Mouse (Mus musculus): Measurements from ENCODE around the gene Nop16. TPM values are rescaled to one million over a fixed set of nuclear protein-coding genes. Genes with fewer than 3 reads are reported as not detected.

Nop16 gene
- polyA plus RNA-seq, 1 experiment from 2014 or later, result 91.4 TPM

DNA sequence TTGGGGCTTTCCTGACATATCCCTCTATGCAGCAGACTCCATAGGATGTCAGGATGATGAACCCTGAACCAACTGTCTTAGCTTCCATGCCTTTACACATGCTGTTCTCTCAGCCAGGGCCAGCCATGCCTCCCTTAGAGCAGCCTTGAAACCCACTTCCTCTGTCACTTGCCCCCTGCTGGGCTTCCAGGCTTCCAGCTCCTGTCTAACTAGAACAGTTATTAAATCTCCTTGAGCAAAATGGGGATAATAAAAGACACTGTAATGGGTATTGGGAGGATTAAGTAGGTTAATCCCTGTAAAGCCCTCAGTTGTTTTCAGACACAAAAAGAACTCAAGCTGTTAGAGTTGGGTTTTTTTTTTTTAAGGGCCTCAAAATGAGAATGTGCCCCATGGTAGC is 13.6 kb upstream of the Nop16 start:
- Histone ChIP-seq H3K36me3 (ENCODE audit: control insufficient read depth, insufficient read depth, low read length) (0 out of 2 replicates have a peak, but pooled peaks cover 2% of the 10 kb centered on the region), H3K9ac (ENCODE audit: low read depth, low read length) (peak overlapping the region; percentile 40; the same call in 1 of the 2 replicates), H3K27me3 (replicated peaks; ENCODE audit: control insufficient read depth, insufficient read depth, low read length) (no peaks in the 10 kb centered on the region), H3K4me2 (ENCODE audit: low read depth, low read length) (no peak overlapping the region), H3K9me3 (ENCODE audit: control insufficient read depth, low read length) (no peaks in the 10 kb centered on the region), H3K4me3 (ENCODE audit: low read length) (no peak overlapping the region), H3K4me1 (ENCODE audit: control insufficient read depth, insufficient read depth, low read length) (peaks cover 29% of the 10 kb centered on the region), H3K27ac (ENCODE audit: low read length) (peak overlapping the region; percentile 91)
- ATAC-seq, result no peak

DNA sequence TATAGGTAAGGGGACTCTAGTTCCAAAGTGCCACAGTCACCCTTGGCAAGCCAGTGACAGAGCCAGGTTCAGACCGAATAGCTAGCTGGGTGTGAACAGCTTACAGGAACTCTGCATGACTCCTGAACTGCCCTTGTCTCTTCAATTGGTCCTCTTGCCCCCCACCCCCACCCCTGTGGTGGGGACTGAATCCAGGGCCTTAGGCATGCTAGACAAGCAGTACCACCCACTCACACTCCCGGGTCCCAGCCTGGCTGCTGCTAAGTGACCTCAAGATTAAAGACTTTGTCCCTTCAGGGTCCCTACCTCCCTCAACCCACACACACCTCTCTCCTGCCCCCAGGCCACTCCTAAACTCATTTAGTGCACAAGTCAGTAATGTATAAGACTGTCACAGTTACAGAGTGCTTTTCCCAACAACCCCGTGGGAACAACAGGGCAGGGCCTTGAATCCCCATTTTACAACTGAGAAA is 12.8 kb upstream of the Nop16 start:
- Histone ChIP-seq H3K4me1 (ENCODE audit: control insufficient read depth, insufficient read depth, low read length) (peaks cover 29% of the 10 kb centered on the region), H3K9ac (ENCODE audit: low read depth, low read length) (peak overlapping the region; percentile 40; the same call in 1 of the 2 replicates), H3K27ac (ENCODE audit: low read length) (peak overlapping the region; percentile 91), H3K4me2 (ENCODE audit: low read depth, low read length) (no peak overlapping the region), H3K4me3 (ENCODE audit: low read length) (no peak overlapping the region), H3K36me3 (ENCODE audit: control insufficient read depth, insufficient read depth, low read length) (0 out of 2 replicates have a peak, but pooled peaks cover 2% of the 10 kb centered on the region), H3K9me3 (ENCODE audit: control insufficient read depth, low read length) (no peaks in the 10 kb centered on the region), H3K27me3 (replicated peaks; ENCODE audit: control insufficient read depth, insufficient read depth, low read length) (no peaks in the 10 kb centered on the region)
- WGBS, result 29% methylated on average over 3 of the region's 3 CpGs
- peak; percentile 91 for ATAC-seq

DNA sequence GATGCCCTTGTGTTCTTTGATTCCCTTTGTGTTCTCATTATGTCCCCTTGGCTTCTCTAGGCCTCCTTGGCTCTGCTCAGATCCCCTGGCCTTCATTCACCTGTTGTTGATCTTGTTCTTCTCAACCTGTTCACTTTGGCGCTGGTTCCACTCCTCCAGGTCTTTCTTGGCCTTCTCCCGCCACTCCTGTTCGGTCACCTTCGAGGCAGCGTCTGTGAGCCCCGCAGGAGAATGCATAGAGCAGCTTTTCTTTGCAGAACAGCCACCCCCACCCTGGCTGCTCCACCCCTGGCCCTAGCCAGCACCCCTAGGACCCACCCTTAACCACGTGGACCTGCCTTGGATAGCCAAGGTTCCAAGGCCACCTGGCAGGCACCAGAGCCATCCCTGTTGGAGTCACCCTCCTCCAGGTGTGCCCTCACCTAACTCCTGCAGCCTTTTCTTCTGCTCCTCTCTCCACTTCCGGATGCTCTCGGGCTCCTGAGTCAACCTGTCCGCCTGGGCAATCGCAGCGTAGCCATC is 8.8 kb upstream of the Nop16 start:
- H3K4me1 ChIP-seq (ENCODE audit: control insufficient read depth, insufficient read depth, low read length), result peaks cover 25% of the 10 kb centered on the region
- H3K4me3 ChIP-seq (ENCODE audit: low read length), result no peak overlapping the region
- H3K4me2 ChIP-seq (ENCODE audit: low read depth, low read length), result no peak overlapping the region
- no peaks in the 10 kb centered on the region for H3K9me3 ChIP-seq (ENCODE audit: control insufficient read depth, low read length)
- H3K27ac ChIP-seq (ENCODE audit: low read length), result no peak overlapping the region; the same call in 1 of the 2 replicates
- no peak overlapping the region for H3K9ac ChIP-seq (ENCODE audit: low read depth, low read length)
- ATAC-seq, result no peak
- 88% methylated on average over 12 of the region's 12 CpGs for WGBS
- H3K36me3 ChIP-seq (ENCODE audit: control insufficient read depth, insufficient read depth, low read length), result no peaks in the 10 kb centered on the region
- no peaks in the 10 kb centered on the region for H3K27me3 ChIP-seq (replicated peaks; ENCODE audit: control insufficient read depth, insufficient read depth, low read length)

DNA sequence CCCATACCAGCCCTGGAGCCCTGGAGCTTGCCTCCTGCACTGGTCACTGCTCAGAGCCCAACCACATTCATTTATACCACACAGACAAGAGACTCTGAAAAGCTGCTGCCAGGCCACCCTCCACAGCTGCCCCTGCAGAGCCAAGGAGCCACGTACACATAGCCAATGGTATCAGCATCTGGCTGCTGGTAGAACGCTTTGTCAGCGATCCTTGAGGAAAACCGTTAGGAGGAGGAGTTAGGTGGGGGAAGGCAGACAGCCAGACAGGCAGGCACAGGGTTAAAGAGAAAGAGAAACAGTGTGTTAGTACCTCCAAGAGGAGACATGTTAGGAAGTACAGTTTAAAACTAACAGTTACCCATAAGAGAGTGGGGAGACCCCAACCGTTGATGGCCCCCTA is 7.0 kb upstream of the Nop16 start:
- H3K4me3 ChIP-seq (ENCODE audit: low read length), result no peak overlapping the region
- 0 out of 2 replicates have a peak overlapping the region, but pooled peaks have one; percentile 21 for H3K9ac ChIP-seq (ENCODE audit: low read depth, low read length)
- no peaks in the 10 kb centered on the region for H3K9me3 ChIP-seq (ENCODE audit: control insufficient read depth, low read length)
- H3K27ac ChIP-seq (ENCODE audit: low read length), result 0 out of 2 replicates have a peak overlapping the region, but pooled peaks have one; percentile 24
- H3K4me2 ChIP-seq (ENCODE audit: low read depth, low read length), result no peak overlapping the region
- no peaks in the 10 kb centered on the region for H3K27me3 ChIP-seq (replicated peaks; ENCODE audit: control insufficient read depth, insufficient read depth, low read length)
- H3K4me1 ChIP-seq (ENCODE audit: control insufficient read depth, insufficient read depth, low read length), result peaks cover 9% of the 10 kb centered on the region
- ATAC-seq, result no peak; the same call in 1 of the 2 replicates
- 59% methylated on average over 5 of the region's 5 CpGs for WGBS
- no peaks in the 10 kb centered on the region for H3K36me3 ChIP-seq (ENCODE audit: control insufficient read depth, insufficient read depth, low read length)

DNA sequence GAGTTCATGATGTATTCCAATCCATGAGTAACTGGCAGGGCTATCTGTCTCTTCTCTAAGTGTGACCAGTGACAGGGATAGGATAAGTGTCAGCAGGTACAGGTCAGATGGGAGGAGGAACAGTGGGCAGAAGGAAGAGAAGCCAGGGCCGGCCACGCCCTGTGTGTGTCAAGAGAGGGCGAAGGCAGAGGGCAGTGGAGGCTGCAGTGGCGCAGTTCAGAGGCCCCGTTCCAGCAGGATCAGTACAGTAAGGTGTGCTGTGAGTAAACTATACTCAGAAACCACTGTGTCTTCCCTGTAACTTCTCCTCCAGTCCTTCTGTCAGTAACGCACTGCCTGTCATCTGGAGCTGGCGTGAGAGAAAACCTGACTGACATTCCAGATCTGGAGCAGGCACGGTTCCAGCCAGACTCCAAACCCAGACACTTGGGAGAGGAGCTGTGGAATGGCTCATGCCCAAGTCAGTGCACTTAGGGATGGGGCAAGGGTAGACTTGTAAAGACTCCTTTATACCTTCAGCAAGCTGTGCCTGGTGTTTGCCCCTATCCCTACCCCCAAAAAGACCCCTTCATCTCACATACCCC is 6.3 kb upstream of the Nop16 start:
- H3K27me3 ChIP-seq (replicated peaks; ENCODE audit: control insufficient read depth, insufficient read depth, low read length), result no peaks in the 10 kb centered on the region
- H3K4me1 ChIP-seq (ENCODE audit: control insufficient read depth, insufficient read depth, low read length), result peaks cover 14% of the 10 kb centered on the region

DNA sequence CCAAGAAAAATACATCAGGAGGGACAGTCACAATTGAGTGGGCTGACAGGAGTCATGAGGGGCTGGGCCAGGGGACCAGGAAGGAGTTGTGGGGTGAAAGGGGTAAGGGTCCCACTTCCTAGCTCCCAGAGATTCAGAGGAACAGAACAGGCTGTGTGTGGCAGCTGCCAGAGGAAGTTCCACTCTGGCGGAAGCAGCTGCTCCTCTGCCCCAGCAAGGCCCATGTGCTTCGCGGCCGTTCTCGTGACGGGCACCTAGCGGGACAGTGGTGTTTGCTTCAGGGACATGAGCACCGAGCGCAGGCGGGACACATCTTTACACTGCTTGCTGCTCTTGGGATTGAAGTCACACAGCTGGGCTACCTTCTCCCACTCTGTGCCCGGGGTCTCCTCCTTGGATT is 3.7 kb upstream of the Nop16 start:
- H3K36me3 ChIP-seq (ENCODE audit: control insufficient read depth, insufficient read depth, low read length), result no peaks in the 10 kb centered on the region

More for the DNA sequence above, 6.3 kb upstream of the Nop16 start:
- H3K9ac ChIP-seq (ENCODE audit: low read depth, low read length), result no peak overlapping the region
- no peak overlapping the region for H3K4me3 ChIP-seq (ENCODE audit: low read length)
- peak overlapping the region; percentile 24; the same call in 1 of the 2 replicates for H3K27ac ChIP-seq (ENCODE audit: low read length)
- no peaks in the 10 kb centered on the region for H3K36me3 ChIP-seq (ENCODE audit: control insufficient read depth, insufficient read depth, low read length)
- peak; percentile 58 for ATAC-seq
- WGBS, result 60% methylated on average over 8 of the region's 8 CpGs
- H3K4me2 ChIP-seq (ENCODE audit: low read depth, low read length), result no peak overlapping the region
- H3K9me3 ChIP-seq (ENCODE audit: control insufficient read depth, low read length), result no peaks in the 10 kb centered on the region

DNA sequence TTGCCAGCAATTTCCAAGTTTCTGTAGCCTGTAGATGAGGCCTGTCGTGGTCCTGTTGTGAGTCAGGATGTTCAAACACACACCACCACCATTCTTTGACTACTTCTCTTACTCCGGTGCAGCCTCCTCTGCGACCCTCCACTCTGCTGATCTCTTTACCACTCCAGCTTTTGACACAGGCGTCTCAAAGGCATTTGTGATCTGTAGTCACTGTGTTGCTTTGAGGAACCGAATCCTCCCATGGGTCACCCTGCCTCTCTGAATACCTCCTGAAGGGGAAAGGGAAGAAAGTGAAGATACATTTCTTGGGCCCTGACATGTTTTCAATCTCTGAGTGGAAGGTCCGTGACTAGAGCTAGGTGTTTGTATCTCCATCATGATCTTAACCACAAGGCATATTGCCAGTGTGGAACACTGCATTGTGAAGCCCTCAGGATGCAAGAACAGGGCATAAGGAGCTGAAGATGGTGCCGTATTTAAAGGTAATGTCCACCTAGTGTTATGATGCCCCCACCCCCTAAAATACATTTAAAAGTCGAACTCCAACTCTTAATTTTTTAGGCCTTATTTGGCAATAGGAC is 2.0 kb upstream of the Nop16 start:
- ATAC-seq, result no peak
- no peaks in the 10 kb centered on the region for H3K9me3 ChIP-seq (ENCODE audit: control insufficient read depth, low read length)
- H3K27me3 ChIP-seq (replicated peaks; ENCODE audit: control insufficient read depth, insufficient read depth, low read length), result no peaks in the 10 kb centered on the region
- H3K4me3 ChIP-seq (ENCODE audit: low read length), result no peak overlapping the region
- peaks cover 21% of the 10 kb centered on the region for H3K4me1 ChIP-seq (ENCODE audit: control insufficient read depth, insufficient read depth, low read length)
- 92% methylated on average over 8 of the region's 8 CpGs for WGBS
- H3K27ac ChIP-seq (ENCODE audit: low read length), result no peak overlapping the region
- H3K9ac ChIP-seq (ENCODE audit: low read depth, low read length), result no peak overlapping the region
- H3K36me3 ChIP-seq (ENCODE audit: control insufficient read depth, insufficient read depth, low read length), result 0 out of 2 replicates have a peak, but pooled peaks cover 3% of the 10 kb centered on the region
- 0 out of 2 replicates have a peak overlapping the region, but pooled peaks have one; percentile 68 for H3K4me2 ChIP-seq (ENCODE audit: low read depth, low read length)

More for the DNA sequence above, 3.7 kb upstream of the Nop16 start:
- ATAC-seq, result no peak
- H3K27ac ChIP-seq (ENCODE audit: low read length), result no peak overlapping the region
- H3K27me3 ChIP-seq (replicated peaks; ENCODE audit: control insufficient read depth, insufficient read depth, low read length), result no peaks in the 10 kb centered on the region
- H3K4me3 ChIP-seq (ENCODE audit: low read length), result no peak overlapping the region
- no peak overlapping the region for H3K4me2 ChIP-seq (ENCODE audit: low read depth, low read length)
- H3K9ac ChIP-seq (ENCODE audit: low read depth, low read length), result no peak overlapping the region
- H3K4me1 ChIP-seq (ENCODE audit: control insufficient read depth, insufficient read depth, low read length), result peaks cover 21% of the 10 kb centered on the region
- 89% methylated on average over 11 of the region's 11 CpGs for WGBS
- no peaks in the 10 kb centered on the region for H3K9me3 ChIP-seq (ENCODE audit: control insufficient read depth, low read length)

DNA sequence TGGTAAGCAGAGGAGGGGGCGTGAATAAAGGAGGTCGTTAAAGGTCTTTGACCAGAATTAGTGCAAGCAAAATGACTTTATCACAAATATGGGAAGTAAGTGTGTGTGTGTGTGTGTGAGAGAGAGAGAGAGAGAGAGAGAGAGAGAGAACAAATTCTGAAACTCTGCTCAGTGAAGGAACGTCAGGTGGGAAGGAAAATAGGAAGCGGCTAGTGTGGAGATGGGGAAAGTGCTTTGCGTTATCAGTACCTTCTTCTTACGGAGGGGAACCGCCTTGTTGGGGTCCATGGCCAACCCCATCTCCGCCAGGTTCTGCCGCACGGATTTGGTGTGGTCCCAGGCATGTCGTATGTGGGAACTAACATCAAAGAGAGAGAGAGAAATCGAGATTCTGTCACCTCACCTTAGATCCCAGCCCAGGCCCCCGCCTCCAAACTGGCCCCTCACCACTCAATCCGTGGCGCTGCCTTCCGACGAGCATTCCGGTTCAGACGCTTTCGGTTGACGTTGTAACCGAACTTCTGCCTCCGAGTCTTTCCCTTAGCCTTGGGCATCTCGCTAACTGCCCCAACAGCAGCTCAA is 385 bp downstream of the Nop16 start:
- Histone ChIP-seq H3K27me3 (replicated peaks; ENCODE audit: control insufficient read depth, insufficient read depth, low read length) (no peaks in the 10 kb centered on the region), H3K4me3 (ENCODE audit: low read length) (peak overlapping the region; percentile 93), H3K4me1 (ENCODE audit: control insufficient read depth, insufficient read depth, low read length) (peaks cover 14% of the 10 kb centered on the region), H3K9ac (ENCODE audit: low read depth, low read length) (peak overlapping the region; percentile 77), H3K4me2 (ENCODE audit: low read depth, low read length) (peak overlapping the region; percentile 59), H3K27ac (ENCODE audit: low read length) (no peak overlapping the region), H3K9me3 (ENCODE audit: control insufficient read depth, low read length) (no peaks in the 10 kb centered on the region), H3K36me3 (ENCODE audit: control insufficient read depth, insufficient read depth, low read length) (peaks cover 6% of the 10 kb centered on the region; the same call in 1 of the 2 replicates)
- WGBS, result under 1% methylated on average over 24 of the region's 24 CpGs
- peak; percentile 23 for ATAC-seq

DNA sequence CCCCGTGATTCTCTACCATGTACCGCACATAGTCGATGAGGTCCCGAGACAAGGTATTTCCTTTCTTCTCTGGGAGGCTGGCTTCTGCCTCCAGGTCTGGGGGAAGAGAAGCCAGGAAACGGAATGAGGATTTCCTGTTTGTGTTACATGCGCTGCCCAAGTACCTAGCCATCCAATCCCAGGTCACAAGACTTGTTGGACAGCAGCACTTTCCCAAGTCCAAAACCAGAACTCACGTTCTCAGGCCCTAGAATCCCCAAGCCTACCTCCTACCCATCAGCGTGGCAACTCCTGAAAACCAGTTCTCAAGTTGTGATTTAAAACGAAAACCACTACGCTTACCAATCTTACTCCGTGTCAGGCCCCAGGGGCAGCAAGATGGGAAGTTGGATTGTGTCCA is 4.1 kb downstream of the Nop16 start:
- ATAC-seq, result no peak
- Histone ChIP-seq H3K27me3 (replicated peaks; ENCODE audit: control insufficient read depth, insufficient read depth, low read length) (no peaks in the 10 kb centered on the region), H3K9me3 (ENCODE audit: control insufficient read depth, low read length) (no peaks in the 10 kb centered on the region), H3K4me1 (ENCODE audit: control insufficient read depth, insufficient read depth, low read length) (peaks cover 4% of the 10 kb centered on the region; the same call in 1 of the 2 replicates), H3K9ac (ENCODE audit: low read depth, low read length) (no peak overlapping the region), H3K4me3 (ENCODE audit: low read length) (no peak overlapping the region), H3K4me2 (ENCODE audit: low read depth, low read length) (no peak overlapping the region), H3K27ac (ENCODE audit: low read length) (no peak overlapping the region), H3K36me3 (ENCODE audit: control insufficient read depth, insufficient read depth, low read length) (peaks cover 16% of the 10 kb centered on the region)
- 91% methylated on average over 11 of the region's 11 CpGs for WGBS

All from intestine, embryonic 16.5 days (tissue).